Mouse (Mus musculus): ENCODE data around the gene Gucd1.
"Not testable (repeated sequence)": the region's sequence is repeated elsewhere in the genome, so short reads cannot be mapped to it uniquely, and the experiment has no call there.

Gucd1 gene

DNA sequence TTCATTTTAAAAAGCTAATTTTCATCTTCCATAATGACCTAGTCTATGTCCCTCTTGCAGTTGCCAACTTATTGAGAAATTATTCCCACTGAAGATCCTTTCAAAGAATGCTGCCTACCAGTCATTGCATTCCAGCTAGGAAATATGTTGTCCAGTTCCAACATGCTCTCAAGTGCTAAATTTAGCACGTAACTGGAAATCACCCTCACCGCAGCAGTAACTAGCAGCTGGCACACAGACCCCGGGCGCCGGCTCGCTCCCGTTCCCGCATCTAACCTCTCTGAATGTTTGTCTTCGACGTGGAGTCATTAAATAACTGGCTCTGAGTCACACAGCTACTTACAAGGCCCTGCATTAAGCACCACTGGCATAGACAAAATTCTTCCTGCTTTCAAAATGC lies 139.1 kb downstream of the Gucd1 start:
- no peak for DNase-seq (ENCODE audit: low spot score in 2 of 2)

DNA sequence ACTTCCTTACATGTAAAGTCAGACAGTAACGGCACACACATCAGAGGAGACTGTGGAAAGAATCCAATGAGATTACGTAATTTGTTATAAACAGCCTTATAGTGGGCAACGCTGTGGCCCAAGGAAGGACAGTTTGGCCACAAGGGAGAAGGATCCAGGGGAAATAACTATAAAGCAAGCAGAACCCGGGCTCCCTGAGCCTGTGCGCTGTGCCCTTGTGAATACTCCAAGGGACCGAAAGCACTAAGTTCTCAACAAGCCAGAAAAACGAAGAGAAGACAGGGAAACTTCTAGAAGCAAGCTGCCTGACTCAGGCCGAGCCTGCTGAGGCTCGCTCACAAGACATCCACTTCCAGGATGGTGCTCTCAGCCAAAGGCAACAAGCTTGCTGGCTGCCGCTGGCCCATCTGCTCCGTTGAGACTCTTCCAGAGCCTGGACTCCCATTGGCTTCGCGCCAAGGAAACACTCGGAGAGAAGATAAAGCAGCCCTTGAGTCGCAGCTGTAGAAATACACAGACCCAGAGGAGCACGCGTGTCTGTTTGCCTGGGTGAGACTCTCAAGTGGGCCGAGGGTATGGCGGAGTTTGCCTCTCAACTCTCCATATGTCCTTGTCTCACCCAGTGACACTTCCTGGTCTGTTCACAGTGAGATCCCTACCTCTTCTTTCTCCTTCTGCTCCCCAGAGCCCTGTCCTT lies 144.0 kb downstream of the Gucd1 start:
- not testable (repeated sequence) for DNase-seq (ENCODE audit: low spot score in 2 of 2)

DNA sequence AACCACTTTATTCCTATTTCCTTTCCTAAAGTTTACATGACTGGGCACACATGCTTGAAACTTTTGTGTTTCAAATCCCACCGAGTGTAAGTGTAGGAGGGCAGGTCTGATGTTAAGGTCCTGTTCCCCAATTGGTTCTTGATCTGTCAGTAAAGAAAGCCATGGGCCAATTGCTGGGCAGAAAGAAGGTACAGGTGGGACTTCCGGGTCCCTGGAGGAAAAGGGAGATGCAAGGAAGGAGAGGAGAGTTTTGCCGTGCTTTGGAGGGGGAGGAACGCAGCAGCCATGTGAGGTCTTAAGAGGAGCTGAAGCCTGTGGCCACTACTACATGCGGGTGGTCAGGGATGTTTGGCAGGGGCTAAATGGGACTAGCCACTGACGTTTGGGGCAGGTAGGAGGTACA lies 152.5 kb downstream of the Gucd1 start:
- DNase-seq (ENCODE audit: low spot score in 2 of 2) = peak; percentile 3 to 10

DNA sequence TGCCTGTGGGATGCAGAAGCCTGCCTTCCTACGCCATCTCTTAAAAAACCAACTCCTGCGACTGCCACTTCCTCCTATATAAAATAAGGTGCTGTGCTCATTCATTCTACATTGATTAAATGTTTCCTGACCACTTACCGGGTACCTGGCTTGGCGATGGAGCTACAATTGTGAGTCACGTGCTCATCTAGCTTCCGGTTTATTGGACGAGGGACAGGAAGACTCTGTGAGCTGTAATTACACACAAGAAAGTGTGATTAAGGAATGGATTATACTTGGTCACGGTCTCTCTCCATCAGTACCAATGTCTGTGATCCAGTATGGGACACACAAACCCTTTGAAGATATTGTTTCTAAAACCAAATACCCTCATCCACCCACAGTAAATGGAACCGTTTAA lies 153.0 kb downstream of the Gucd1 start:
- DNase-seq (ENCODE audit: low spot score in 2 of 2) = no peak

DNA sequence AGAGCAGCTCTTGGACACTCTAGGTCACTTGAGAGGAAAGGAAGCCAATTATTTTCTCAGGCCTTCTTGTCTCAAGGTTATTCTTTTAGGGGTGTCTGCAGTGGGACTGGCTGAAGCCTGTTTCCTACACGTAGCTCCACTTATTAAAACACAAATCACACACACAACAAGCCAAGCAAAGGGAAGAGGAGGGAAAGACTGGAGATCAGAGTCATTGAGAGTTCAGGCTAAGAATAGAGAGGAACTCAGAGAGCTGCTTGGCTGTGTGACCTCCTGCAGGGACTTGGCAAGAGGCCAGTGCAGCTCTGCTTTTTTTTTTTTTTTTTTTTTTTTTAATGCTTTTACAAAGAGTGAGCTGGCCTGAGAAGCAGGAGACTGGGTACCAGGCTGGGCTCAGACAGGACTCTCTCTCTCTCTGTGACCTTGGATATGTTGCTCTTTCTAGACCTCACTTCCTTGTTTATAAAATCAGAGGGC lies 153.5 kb downstream of the Gucd1 start:
- not testable (repeated sequence) for DNase-seq (ENCODE audit: low spot score in 2 of 2)

DNA sequence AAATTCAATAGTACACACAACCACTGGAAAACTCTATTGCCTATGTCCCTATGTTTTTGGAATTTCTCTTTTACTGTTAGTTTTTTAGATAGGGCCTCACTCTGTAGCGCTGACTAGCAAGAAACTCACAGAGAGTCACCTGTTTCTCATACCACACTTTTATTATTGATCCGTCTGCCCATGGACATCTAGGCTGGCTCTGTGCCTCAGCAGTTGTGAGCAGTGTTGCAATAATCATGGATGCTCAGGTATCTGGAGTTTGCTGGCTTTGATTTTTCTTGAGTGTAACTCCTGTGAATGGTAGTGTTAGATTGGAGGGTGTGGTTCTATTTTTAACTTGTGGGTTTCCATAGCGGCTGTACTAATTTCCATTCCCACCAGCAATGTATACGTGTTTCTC lies 162.4 kb downstream of the Gucd1 start:
- no peak for DNase-seq (ENCODE audit: low spot score in 2 of 2)

DNA sequence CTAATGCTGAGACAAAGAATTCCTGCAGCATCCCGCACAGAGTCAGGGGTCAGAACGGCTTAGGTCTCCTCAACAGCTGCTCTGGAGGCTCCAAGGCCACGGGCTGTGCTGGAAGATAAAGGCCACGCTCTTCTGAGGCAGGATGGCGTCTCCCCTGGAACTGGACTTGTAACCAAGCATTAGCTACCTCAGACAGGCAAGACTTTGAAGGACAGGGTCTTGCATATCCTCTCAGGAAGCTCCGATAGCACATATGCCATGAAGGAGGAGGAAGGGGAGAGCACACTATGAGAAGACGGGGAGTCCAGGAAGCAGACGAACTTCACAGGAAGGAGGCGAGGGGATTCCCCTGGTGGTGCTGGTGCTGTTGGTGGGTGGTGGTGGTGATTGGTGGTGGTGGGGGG lies 163.9 kb downstream of the Gucd1 start:
- not testable (repeated sequence) for DNase-seq (ENCODE audit: low spot score in 2 of 2)

DNA sequence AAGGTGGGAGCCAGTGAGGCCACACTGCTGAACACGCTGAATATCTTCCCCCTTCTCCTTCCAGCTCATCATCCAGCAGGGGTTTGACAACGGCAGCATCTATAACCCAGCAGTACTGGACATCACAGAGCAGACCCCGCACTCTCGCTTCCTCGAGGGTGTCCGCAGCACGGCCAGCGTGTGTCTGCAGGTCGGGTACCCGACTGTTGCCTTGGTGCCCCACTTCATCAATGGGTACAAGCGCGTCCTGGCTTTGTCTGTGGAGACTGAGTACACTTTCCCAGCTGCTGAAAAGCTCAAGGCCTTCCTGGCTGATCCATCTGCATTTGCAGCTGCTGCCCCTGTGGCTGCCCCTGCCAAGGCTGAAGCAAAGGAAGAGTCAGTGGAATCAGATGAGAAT lies 165.2 kb downstream of the Gucd1 start:
- no peak for DNase-seq (ENCODE audit: low spot score in 2 of 2)

DNA sequence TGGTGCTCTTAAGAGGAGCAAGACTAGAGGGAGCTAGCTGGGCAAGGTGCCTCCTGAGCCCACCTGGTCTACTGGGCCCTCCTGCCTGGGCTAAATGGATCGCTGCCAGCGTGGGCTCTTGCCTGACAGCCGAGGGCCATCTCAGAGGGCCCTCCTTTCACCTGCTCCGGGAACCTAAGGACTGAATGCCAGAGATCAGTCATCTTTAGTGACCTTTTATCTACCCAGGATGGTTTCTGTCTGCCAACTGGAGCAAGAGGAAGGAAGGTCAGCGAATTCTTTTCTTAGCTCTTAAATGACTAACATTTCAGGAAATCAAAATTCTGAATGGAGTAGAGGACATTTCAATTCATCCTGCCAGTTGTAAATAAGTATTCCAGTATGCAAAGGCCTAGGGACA lies 167.2 kb downstream of the Gucd1 start:
- DNase-seq (ENCODE audit: low spot score in 2 of 2) = no peak

DNA sequence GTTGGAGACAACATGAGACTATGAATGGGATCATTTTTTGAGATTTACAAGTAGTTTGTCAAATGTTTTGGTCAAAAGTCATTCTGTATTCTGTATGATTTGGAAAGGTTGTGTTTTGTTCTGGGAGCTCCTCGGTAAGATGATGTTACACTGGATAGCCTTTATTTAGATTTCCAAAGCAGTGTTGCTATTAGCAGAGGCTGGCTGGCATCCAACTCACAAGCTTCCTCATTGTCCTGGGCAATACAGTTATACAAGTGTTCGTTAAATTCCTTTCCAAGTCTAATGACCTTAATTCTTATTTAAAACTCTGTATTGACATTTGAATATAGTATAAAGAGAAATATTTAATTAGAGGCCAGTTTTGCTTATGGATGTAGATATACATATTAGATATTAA lies 172.5 kb downstream of the Gucd1 start:
- no peak for DNase-seq (ENCODE audit: low spot score in 2 of 2)

DNA sequence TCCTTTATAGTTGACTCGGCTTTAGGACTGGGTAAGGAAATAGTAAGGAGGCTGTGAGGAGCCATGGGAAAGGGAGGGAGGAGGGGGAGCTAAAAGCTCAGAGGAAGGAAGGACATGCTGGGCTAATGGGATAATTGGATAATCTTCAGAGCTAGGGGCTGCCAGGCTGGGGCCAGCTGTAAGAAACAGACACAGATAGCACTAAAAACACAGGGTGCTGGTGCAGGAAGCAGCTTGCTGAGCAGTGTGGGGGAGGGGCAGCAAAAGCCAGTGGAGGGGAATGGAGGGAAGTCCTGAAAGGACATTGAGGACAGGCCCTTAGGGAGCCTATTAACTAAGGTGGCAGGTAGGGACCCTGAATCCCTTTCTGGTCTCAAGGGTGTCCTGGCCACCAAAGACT lies 173.2 kb downstream of the Gucd1 start:
- not testable (repeated sequence) for DNase-seq (ENCODE audit: low spot score in 2 of 2)

DNA sequence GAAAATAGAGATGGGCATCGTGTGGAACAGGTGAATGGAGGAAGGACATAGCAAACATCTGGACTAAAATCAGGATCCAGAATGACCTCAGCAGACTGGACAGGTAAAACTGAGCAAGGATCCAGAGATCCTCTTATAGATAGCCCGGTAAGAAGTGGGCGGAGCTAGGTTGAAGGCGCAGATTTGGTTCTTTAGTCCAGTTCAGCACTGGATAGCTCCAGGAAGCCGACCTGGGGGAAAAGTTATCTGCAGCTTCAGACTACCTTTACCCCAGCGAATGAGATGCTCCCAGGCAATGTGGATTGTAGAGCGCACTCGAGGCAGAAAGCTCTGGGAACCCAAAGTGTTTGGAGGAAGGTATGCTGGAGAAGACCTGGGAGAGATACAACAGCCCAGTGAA lies 175.8 kb downstream of the Gucd1 start:
- no peak for DNase-seq (ENCODE audit: low spot score in 2 of 2)

DNA sequence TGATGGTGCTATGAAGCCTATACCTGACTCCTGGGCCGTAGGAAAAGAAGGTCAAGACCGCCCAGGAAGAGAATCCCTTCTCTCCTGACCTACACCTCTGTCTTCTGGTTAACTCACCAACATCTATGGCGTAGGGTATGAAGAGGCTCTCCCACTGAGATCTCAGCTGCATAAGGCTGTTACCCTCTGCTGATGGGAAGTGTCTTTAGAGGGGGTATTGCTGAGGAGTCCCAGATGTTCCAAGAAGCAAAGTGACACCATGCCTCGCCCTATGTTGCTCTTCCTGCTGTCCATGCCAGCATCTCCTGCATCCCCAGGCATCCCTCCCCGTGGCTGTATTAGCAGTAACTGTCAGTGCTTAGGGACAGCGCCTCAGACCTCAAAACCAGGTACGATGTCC lies 178.4 kb downstream of the Gucd1 start:
- no peak for DNase-seq (ENCODE audit: low spot score in 2 of 2)

DNA sequence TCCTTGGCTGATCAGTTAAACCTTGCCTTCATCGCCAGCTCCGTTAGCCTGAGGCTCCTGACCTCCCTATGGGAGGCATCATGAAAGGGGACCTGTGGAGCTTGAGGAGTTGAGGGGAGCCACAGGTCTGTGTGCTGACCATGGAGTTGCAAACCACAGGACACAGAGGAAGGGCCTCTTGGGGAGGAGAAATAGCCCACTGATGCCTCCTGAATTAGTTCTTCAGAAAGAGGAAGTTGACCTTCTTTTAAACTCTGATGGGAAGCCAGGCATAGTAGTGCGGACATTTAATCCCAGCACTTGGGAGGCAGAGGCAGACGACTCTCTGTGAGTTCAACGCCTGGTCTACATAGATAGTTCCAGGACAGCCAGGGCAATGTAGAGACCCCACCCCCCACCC lies 178.9 kb downstream of the Gucd1 start:
- no peak for DNase-seq (ENCODE audit: low spot score in 2 of 2)

DNA sequence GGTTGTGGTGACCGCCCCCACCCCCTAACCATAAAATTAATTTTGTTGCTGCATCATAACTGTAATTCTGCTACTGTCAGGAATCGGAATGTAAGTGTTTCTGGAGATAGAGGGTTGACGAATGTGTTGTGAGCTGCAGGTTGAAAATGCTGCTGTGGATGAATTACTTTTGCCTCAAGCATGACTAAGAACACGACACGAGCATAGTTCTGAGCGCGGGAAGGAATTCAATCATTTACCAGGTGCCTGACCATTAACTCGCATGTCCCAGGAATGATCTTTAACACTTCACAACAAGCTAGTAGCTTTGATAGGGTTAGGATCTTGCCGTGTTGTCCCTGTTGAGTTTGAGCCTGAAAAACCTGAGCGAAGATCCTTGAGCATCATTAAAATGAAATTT lies 180.5 kb downstream of the Gucd1 start:
- DNase-seq (ENCODE audit: low spot score in 2 of 2) = no peak

DNA sequence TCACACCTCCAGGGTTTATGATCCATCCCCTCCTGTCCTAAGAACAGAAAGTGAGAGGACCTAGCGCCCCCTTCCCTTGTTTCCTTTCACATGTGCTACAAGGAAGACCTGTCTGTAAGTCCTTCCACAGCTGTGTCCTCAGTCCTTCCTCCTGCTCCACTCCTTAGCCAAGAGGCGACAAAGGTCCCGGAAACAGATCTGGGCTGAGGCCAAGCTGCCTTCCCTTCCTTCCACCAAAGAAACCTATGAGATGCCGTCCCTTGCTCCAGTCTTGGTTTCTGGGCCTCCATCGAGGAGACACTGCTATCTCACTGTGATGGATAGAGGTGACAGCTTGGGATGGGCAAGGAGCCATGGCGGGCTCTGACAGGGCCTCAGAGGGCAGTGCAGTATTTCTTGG lies 182.7 kb downstream of the Gucd1 start:
- DNase-seq (ENCODE audit: low spot score in 2 of 2) = no peak

DNA sequence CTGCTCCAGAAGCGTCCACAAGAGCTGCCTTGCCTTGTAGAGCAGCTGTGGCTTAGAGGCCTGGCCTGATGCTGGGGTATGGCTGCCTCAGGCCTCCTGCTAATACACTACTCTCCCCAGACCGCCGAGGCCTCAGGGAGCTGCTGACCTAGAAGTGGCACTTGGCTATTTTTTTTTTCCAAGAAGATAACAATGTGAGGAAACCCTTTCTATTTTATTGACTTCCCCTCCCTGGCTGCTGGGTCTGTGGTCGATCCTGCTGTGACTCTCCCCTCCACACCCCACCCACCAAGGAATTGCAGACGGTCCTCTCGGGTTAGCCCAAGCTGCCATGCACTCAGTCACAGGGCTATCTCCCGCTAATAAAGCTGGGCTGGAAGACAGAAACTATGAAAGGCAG lies 183.6 kb downstream of the Gucd1 start:
- no peak for DNase-seq (ENCODE audit: low spot score in 2 of 2)

DNA sequence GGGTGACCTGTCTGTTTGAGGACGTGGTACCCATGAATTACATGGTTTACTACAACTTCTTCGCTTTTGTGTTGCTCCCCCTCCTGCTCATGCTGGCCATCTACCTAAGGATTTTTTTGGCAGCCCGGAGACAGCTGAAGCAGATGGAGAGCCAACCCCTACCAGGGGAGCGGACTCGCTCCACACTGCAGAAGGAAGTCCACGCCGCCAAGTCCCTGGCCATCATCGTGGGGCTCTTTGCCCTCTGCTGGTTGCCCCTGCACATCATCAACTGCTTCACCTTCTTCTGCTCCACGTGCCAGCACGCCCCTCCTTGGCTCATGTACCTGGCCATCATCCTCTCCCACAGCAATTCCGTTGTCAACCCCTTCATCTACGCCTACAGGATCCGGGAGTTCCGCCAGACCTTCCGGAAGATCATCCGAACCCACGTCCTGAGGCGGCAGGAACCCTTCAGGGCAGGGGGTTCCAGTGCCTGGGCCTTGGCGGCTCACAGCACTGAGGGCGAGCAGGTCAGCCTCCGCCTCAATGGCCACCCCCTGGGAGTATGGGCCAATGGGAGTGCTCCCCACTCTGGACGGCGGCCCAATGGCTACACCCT lies 184.5 kb downstream of the Gucd1 start:
- DNase-seq (ENCODE audit: low spot score in 2 of 2) = no peak

DNA sequence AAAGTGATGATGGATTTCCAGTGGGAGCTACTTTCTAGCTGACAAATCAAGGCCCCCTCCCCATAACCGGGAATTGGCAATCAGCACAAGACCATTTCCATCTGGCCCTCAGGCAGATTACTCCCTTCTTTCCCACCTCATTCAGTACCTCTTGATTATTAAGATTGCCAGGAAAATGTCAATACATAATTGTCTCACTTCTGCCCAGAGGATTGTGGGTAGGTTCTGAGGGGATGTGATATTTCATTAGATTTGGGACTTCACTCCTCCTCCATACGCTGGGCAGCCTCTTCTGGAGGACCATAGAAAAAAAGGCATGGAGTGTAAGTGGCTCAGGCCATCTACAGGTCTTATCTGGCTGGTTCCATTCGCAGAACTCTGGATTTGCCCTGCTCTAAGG lies 185.5 kb downstream of the Gucd1 start:
- DNase-seq (ENCODE audit: low spot score in 2 of 2) = no peak

DNA sequence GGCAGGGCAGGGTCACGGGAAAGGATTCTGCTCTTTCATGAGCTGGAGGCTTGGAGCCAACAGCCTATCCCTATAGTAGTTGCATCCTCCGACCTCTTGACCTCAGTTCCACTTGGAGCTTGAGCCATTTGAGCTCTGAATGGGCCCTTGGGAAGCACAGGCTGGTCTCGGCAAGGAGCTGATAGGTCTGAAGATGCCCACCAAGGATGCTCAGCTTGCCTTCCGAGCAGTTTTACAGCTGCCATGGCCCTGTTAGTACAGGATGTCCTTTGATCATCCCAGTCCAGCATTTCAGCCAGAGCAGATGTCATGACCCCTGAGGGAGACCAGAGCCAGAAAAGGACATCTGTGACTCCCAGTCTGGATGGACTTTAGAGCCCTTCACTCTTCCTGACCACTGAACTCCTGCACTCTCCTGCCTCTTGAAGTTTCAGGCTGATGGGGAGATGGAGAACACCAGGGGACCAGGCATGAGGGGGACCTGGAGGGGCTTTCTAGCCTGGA lies 189.5 kb downstream of the Gucd1 start:
- DNase-seq (ENCODE audit: low spot score in 2 of 2) = no peak

DNA sequence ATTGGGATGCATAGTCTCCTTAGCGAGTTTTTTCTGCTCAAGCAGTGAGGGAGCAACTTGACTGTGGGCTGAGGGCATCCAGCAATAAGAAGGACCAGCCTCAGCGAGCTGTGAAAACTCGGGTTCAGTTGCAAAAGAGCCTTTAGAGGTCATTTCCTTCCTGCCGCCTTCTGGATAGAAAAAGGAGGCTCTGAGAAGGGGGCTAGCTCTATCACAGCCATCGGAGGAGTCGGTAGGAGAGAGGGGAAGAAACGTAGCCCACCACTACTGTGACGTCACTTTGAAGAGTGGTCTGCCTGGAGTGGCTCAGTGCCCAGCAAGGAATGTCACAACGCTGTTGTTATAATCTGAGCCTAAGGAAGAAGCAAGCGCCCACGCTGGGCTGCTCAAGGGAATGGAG lies 190.7 kb downstream of the Gucd1 start:
- no peak for DNase-seq (ENCODE audit: low spot score in 2 of 2)

DNA sequence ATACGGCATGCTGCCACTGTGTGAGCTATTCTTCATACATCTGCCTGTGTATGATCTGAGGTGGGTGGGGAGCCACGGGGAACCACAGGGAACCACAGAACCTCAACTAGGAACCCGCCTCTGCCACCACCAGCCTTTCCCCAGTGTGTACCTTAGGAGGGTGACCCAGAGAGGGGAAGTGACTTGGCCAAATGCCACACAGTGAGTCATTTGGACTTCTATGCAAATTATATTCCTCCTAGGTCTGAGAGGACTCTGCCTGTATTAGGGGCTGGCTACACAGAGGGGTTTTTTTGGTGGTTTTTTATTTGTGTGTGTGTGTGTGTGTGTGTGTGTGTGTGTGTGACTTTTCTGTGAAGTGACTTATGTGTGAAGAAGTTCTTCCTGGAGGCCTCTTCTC lies 191.2 kb downstream of the Gucd1 start:
- DNase-seq (ENCODE audit: low spot score in 2 of 2) = no peak

DNA sequence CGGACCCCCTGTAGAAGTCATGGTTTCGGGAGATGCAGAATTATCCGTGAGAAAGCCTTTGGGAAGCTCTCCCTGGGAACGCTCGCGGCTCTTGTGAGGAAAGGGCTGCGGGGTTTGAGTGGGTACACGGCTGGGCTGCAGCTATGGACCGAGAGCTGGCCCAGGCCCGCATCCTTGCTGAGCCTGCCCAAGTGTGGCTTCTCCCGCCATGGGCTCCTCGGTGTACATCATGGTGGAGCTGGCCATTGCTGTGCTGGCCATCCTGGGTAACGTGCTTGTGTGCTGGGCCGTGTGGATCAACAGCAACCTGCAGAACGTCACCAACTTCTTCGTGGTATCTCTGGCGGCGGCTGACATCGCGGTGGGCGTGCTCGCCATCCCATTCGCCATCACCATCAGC lies 192.0 kb downstream of the Gucd1 start:
- no peak for DNase-seq (ENCODE audit: low spot score in 2 of 2)

DNA sequence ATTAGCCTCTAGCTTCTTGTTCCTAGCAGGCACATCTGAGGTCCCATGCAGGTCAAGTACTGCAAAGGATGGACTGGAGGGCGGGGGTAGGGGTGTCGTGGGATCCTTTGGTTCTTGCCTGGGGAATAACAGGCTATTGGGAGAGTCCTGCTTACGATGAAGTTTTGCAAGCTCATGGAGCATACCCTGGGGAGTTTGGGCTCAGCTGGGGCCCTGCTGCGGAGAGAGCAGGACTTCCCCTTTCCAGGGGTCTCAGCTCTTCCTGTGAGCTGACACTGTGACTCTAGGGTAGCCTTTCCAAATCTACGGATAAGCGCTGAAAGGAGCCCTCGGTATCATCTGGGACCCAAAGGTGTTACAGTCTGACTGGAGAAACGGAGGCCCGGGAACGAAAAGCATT lies 193.4 kb downstream of the Gucd1 start:
- DNase-seq (ENCODE audit: low spot score in 2 of 2) = no peak

All from thymus, postnatal 10 days (tissue).